Mouse (Mus musculus) megakaryocyte-erythroid progenitor cell, adult 5-6 weeks (primary cell): ENCODE measurements around the gene Gars. TPM values are rescaled to one million over a fixed set of nuclear protein-coding genes. Genes with fewer than 3 reads are reported as not detected.

ENCODE experiments used
- ATAC-seq: replicated peaks from 2 replicates; pipeline ENCODE4 v1.8.0; 2016; ENCODE audit warnings: mild to moderate bottlenecking, inconsistent platforms; ENCODE audit not compliant: severe bottlenecking, poor library complexity, low FRiP score, low TSS enrichment
- total RNA-seq, 2 experiments: library from RNA; stranded (forward) in 1 of 2; stranded (reverse) in 1 of 2; fragments of 200-1000, 215-1000 nt in 1 of 2; fragments of >200 nt in 1 of 2; fragmentation: Nextera tagmentation in 1 of 2; gene quantifications; 2 replicates each; pipeline ENCODE4 v1.2.3; 2014 to 2017

The Gars gene
- total RNA-seq, 2 experiments from 2014 or later, result 115 to 179 TPM

DNA sequence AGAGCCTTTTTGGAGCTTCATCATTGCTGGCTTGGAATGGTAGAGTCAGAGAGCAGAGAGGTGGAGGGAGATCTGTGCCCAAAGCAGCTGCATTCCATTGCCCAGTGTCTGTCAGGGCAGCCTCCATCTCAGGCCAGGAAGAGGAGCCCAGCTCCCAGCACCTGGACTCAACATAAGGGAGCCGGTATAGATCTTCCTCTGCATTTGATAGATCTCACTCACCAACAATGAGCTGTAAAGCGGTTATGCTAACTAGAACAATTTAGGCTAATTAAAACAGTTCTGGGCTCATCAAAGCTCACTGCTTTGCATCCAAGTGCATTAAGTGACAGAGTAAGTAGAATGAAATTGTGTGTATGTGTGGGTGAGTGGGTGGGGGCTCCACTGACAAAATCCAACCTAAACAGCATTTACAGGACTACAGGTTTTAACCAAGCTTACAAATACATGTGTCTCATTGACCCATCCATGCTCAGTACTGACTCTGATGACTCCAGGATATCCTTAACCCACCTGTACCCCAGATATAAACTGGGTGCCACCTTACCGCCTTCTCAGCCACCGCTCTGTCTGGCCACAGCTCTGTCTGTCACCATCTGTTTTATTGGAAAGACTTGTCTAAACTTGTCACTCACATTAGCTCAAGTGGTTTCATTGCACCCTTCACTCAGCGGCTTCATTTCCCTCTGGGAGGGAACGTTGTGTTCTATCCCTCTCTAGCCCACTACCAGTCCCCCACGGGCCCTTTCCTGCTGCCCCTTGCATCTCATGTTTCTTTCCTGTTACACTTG, 44.6 kb downstream of the Gars start:
- ATAC-seq, result no peak

DNA sequence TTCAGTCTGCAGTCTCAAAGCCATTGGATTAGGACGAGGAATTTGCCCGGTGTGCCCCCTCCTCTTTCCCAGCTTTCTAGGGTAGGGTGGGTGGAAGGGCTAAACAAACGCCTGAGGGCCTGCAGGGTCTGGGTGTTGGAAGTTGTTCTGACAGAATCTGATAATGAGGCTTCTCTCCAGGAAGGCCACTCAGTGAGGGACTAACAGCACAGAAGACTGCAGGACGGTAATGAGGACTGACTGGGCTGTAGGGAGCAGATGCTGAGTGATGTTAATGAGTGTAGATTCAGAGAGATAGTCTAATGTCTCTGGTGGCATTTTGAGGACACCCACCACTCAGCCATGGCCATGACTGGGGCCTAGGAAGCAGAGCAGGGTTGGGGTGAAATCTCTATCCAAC, 49.5 kb downstream of the Gars start:
- ATAC-seq, result no peak

DNA sequence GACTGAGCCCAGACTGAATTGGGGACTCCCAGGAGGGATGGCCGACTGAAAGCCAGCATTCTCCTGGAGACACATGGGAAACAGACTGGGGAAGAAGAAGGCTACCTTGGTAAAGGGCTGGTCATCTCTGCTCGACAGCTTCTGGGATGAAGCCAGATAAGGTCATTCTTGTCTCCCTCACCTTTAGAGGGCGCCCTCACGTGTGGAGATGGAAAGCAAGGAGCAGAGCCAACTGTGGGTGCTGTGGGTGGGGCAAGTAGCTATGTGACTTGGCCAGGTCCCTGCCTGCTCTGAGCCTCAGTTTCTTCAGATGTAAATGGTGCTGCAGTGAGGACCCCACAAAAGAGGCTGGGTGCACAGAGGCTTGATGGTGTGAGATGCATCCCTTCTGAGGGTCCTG, 52.8 kb downstream of the Gars start:
- 0 out of 2 replicates have a peak, but pooled peaks have one; percentile 31 for ATAC-seq

DNA sequence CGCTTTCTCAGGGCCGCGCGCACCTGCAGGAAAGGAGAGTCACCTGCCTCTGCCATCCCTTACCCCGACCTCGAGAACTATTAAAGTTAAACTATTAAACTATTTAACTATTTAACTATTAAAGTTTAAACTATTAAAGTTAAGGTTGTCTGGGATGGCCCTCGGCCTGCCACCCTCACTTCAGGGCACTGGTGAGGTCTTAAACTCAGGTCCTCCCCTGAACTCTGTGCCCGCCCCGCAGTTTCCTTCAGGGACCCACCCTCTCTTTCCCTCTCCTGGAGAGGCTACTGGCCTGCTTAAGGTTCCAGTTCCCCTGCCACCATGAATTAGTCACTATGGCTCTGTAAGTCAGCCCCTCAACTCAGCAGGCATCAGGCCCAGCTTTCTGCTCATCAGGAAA, 53.6 kb downstream of the Gars start:
- ATAC-seq, result no peak

DNA sequence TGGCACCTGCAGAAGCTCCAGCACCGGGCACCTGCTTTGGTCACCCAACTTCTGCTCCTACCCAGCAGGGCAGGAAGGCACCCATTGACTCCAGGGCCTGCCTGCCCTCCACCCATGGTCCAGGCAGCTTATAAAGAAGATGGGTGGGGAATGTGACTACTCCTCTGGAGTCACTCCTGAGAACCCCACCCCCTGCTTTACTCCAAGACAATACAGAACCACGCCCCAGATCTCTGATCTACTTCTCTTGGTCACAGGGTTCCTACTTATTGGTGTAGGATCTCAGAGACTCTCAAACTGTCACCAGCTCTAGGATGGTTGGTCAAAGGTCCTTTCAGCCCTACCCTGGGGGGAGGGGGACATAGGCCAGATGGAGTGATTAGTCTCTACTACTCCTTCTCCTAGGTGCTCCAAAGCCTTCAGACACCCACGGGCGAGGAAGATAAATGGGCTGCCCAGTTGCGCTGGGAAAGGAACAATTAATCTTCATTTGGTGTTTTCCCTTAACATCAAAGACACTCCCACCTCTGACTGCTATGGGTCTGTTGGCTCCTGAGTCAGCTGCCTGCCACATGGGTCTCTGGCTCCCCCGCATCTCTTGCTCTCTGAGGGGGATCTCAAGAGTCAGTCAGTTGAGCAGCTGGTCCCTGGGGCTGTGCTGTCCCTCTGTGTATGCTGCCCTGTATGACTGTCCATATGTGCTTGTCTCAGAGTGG, 55.8 kb downstream of the Gars start:
- no peak for ATAC-seq

DNA sequence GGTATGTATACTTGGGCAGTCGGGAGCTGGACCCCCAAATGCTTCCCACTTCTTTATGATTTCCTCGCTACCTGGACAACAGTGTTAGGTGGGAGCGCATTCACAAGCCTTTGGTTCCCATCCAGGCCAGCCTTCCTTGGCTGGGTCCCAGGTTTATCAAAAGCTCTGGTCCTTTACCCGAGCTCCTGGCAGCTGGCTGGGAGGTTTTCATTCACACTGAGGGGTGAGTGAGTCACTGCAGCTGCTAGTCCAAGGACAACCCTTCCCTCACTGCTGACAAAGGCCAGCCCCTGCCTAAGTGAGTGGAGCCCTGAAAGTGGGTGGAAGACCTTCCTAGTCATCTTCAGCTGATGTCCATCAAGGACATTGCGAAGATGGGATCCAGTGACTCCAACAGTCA, 60.2 kb downstream of the Gars start:
- ATAC-seq, result no peak

DNA sequence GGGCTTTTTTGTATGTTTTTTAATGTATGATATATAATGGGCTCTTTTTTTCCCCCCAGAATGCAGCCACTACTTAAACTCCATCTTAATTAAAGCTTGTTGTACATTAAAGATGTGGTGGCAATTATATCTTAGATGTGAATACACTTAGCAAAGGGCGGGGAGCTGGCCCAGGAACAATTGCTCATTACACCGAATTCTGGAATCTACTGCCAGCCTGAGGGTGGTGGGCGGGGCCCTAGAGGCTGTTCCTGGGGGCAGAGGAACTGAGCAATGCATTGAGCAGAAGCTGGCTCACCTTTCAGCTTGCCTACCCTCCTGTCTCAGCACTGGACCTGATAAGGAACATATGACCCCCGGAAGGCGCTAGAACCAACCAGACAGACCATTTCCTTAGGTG, 60.8 kb downstream of the Gars start:
- ATAC-seq, result no peak

DNA sequence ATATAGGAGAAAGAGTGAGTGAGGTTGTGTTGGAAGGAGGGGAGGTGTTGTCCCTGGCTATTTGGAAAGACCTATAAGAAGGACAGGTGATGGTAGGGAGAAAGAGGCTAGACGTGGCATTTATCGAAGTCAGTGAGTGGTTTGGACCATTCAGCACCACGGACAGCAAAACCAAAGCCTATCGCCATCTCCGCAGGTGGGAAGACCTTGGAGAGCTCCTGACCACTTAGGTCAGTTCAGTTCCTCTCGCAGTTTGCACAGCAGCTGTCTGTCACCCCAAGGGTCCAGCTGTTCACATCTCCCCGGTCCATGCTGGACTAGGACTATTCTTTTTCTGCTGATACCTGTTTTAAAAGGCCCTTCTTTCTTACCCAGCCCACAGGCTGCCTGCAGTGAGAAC, 70.6 kb downstream of the Gars start:
- ATAC-seq, result peak; percentile 61

DNA sequence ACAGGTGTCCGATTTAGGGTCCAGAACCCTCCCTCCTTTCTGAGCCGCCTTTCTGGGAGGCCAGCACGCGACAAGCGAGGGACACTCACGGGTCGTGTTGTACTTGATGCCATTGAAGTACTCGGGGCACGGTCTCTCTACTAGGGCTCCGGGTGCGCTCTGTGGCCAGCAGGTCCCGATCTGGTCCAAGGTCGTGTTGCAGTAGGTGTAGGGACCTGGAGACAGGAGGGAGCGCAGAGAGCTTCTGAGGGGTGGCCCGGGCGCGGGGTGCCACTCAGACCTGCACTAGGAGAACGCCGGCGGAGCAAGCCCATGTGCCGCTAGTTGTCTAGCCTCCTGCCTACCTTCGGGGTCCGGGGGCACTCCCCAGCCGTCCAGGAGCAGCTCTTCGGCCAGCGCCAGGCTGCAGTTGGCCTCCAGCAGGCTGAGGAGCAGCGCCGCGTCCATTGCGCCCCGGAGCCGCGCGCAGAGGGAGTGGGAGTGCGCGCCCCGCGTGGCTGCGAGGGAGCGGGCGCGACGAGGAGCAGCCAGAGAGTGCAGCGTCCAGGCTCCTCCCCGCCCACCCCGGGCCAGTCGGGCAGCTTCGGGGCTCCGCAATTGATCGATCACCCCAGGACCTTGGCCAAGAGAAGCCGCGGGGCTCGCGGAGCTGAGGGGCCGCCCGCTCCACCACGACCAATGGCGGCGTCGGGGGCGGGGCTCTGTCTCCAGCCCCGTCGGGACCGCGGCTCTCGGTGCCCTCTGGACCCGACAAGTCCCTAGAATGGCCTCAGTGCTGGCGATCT, 79.7 kb downstream of the Gars start:
- no peak for ATAC-seq

DNA sequence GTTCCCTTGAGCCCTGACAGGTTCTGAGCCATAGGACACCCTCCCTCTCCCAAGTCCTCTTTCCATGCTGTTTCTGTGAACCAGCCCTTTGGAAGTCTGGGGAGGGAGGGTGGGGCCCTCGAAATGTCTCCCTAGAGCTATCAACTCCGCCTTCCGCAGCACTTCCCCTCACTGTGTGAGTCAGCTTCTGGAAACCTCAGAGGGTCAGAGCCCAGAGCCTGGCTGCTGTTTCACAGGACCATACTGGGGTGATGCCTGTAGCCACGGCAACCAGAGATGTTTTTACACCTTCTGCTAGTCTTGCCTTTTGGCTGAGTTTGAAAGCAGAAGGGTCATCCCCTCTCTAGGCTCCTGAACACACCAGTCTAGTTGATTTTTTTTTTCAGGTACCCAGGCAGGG, 85.2 kb downstream of the Gars start:
- no peak for ATAC-seq

DNA sequence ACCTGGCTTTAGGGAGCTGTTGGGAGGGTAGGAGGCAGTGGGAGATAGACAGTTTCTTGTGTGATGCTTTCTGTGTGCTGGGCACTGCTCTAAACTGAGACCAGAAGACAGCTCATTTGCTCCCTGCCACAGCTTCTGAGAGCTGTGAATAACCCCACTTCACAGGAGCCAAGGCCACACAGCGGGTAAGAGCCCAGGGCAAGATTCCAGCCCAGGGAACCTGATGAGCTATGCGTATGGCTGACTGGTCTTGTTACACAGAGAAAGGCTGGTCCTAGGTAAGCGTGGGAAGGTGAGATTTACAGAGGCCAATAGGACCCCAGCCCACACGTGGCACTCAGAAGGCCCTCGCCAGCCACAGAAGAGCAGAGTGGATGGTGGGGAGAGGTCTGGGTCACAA, 88.8 kb downstream of the Gars start:
- ATAC-seq, result no peak

DNA sequence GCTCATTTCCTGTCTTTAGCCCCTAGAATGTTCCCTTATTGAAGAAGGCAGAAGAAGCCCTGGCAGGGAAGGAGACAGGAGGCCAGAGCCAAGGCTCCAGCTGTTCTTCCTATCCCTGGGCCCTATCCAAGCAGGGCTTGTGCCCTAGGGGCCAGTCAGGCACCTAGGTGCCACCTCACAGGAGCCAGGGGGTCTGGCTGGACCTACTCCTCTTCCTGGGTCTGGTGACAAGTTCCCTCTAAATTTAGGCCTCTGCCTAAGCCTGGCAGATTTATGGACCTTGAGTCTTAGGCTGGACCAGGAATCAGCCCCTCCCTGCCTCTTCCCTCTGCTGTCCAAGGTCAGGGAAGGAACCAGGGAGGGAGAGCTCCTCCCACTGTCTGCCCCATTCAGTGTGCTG, 90.6 kb downstream of the Gars start:
- no peak for ATAC-seq

Other genes starting within 250 kb of the Gars start
- gene Znrf2, start 221.1 kb upstream of the Gars start, total RNA-seq (2014; fragmentation: Nextera tagmentation), result 16.1 and 25.6 TPM in 2 replicates
- gene Znrf2, start 221.1 kb upstream of the Gars start, total RNA-seq (2017), result 27.2 and 46.6 TPM in 2 replicates
- 1.3 and 2.2 TPM in 2 replicates for gene Nod1, start 65.4 kb upstream of the Gars start, total RNA-seq (2014; fragmentation: Nextera tagmentation)
- 0.50 and 0.80 TPM in 2 replicates for gene Nod1, start 65.4 kb upstream of the Gars start, total RNA-seq (2017)
- gene Ggct, start 45.1 kb upstream of the Gars start, total RNA-seq (2014; fragmentation: Nextera tagmentation), result 17.0 and 21.6 TPM in 2 replicates
- 34.8 and 57.3 TPM in 2 replicates for gene Ggct, start 45.1 kb upstream of the Gars start, total RNA-seq (2017)
- gene Crhr2, start 95.0 kb downstream of the Gars start, total RNA-seq (2014; fragmentation: Nextera tagmentation), result not detected in 2 replicates
- gene Crhr2, start 95.0 kb downstream of the Gars start, total RNA-seq (2017), result not detected in 2 replicates
- gene Inmt, start 137.0 kb downstream of the Gars start, total RNA-seq (2014; fragmentation: Nextera tagmentation), result not detected in 2 replicates
- not detected in 2 replicates for gene Inmt, start 137.0 kb downstream of the Gars start, total RNA-seq (2017)
- gene Mindy4, start 165.4 kb downstream of the Gars start, total RNA-seq (2014; fragmentation: Nextera tagmentation), result 2.1 and 5.5 TPM in 2 replicates
- 4.9 and 10.6 TPM in 2 replicates for gene Mindy4, start 165.4 kb downstream of the Gars start, total RNA-seq (2017)